Mouse (Mus musculus) lung, adult 2 months (tissue): Measurements from ENCODE around the gene Ift140. TPM values are rescaled to one million over a fixed set of nuclear protein-coding genes. Genes with fewer than 3 reads are reported as not detected.
"Not testable (repeated sequence)": the region's sequence is repeated elsewhere in the genome, so short reads cannot be mapped to it uniquely, and the experiment has no call there.

Source experiments
- DNase-seq: peaks from one replicate; pipeline ENCODE4 v3.0.0; 2022
- H3K4me1 ChIP-seq: fragments of 200-500 bp; 2 replicates; pipeline ENCODE4 v1.6.1; 2011; ENCODE audit warnings: low read length; ENCODE audit not compliant: control insufficient read depth, insufficient read depth
- H3K4me3 ChIP-seq: fragments of 200-500 bp; replicated peaks from 2 replicates; pipeline ENCODE3; 2011; ENCODE audit warnings: low read depth, mild to moderate bottlenecking, control low read depth, low read length; ENCODE audit errors: extremely low read depth
- CTCF ChIP-seq: fragments of 200-500 bp; IDR thresholded peaks from 2 replicates; pipeline ENCODE4 v1.5.1; 2011; ENCODE audit warnings: mild to moderate bottlenecking, low read length, control low read depth; ENCODE audit not compliant: insufficient read depth
- POLR2A ChIP-seq: fragments of 200-500 bp; IDR thresholded peaks from 2 replicates; pipeline ENCODE4 v1.6.1; 2011; ENCODE audit warnings: low read depth, mild to moderate bottlenecking, control low read depth, low read length, borderline replicate concordance; ENCODE audit errors: extremely low read depth
- WGBS: fragments of 180-500 bp; shearing (Covaris S2); methylation state at CpG from one replicate; pipeline ENCODE4 v1.1.7; 2018; 5-methylcytosine and 5-hydroxymethylcytosine counted together
- polyA plus RNA-seq: library from polyadenylated mRNA; depleted of rRNA; stranded (reverse); fragments of >200 nt; gene quantifications from 2 replicates; pipeline ENCODE4 v1.2.3, GENCODE M21; 2012

Ift140 gene
- polyA plus RNA-seq, 1 experiment = 11.1 TPM

DNA sequence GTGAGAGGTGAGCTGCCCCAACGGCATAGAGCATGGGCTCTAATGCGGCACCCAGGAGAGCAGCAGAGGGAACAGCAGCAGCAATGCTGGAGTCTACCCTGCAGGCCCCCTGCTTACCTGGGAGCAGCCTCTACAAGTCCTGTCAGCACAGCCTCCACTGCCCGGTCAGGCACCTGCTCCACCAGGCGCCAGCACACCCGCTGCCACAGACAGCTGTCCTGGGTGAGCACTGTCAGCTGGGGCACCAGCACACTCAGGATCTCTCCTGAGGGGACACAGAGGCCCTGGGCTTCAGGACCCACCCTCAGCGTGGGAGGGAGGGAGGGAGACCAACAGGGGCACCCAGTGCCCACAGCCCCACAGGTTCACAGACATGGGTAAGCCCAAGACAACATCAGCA, 94.7 kb downstream of the Ift140 start:
- no peaks in the 10 kb centered on the region for H3K4me1 ChIP-seq
- no peak for DNase-seq
- WGBS = 90% methylated on average over 6 of the region's 6 CpGs
- TF ChIP-seq CTCF (no peak), POLR2A (no peak)
- no peak overlapping the region for H3K4me3 ChIP-seq

DNA sequence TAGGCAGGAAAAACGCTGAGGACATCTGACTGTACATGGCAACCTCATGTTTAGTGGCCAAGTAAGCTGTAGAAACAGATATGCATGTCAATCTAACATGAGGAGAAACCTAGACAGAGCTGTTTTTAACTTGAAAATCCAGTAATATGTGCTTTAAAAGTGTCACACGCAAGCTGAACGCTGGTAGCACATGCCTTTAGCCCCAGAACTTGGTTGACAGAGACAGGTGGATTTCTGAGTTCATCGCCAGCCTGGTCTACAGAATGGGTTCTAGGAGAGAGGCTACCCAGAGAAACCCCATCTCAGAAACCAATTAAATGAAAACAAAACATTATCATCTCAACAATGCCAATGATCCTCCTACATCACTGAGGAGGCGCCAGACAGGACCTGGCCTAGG, 95.3 kb downstream of the Ift140 start:
- no peak for DNase-seq
- Histone ChIP-seq H3K4me3 (no peak overlapping the region), H3K4me1 (peaks cover 2% of the 10 kb centered on the region; the same call in 1 of the 2 replicates)
- TF ChIP-seq POLR2A (no peak), CTCF (no peak)
- 91% methylated on average over 5 of the region's 5 CpGs for WGBS

DNA sequence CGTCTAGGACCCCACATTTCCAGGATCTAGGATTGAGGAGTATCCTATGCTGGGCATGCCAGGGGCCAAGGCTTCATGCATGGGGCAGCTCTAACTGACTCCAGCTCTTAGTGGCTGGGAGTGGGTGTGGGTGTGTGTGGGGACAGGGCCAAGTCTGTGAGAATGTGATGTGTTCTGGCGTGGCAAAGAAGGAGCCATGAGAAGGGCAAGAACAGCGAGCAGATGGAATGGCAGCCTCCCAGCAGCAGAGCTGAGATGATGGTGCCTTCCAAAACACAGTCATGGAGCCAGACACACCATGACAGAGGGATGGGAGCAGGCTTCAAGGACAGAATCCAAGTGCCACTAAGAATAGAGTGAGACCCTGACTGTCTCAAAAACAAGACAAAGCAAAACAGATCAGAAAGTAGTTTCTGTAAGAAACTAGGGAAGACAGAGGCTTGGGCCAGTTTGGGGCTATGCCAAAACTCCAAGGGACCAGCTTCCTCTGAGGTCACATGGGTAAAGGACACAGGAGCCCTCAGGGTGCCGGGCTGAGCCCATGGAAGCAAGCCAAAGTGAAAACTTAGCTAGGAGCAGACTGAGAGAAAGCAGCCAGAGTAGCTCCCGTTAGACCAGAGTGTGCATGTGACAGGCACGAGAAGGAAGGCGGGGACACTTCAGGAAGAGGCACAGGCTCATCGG, 96.0 kb downstream of the Ift140 start:
- 54% methylated on average over 8 of the region's 8 CpGs for WGBS

DNA sequence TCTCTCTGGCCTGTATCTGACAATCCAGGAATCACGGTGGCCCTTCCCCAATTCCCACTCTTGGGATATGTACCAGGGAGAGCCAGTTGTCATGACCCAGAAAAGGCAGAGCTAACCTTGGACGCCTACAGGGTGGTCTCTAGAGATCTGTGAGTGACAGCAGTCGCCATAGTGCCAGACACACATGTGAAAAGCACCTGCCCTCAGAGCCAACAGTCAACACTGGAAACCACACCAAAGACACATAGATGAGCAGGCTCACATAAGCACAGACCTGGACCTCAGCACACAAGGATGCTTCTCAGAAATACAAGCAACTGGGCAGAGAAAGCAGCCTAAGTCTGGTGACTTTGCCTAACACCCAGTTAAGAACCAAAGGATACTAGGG, 96.5 kb downstream of the Ift140 start:
- H3K4me1 ChIP-seq = peaks cover 3% of the 10 kb centered on the region; the same call in 1 of the 2 replicates
- TF ChIP-seq POLR2A = no peak
- no peak for TF ChIP-seq CTCF
- no peak overlapping the region for H3K4me3 ChIP-seq
- DNase-seq = no peak
- WGBS = 69% methylated on average over 3 of the region's 3 CpGs

More for the DNA sequence above, 96.0 kb downstream of the Ift140 start:
- no peak for TF ChIP-seq CTCF
- no peak for TF ChIP-seq POLR2A
- Histone ChIP-seq H3K4me3 (no peak overlapping the region), H3K4me1 (peaks cover 3% of the 10 kb centered on the region; the same call in 1 of the 2 replicates)
- no peak for DNase-seq

DNA sequence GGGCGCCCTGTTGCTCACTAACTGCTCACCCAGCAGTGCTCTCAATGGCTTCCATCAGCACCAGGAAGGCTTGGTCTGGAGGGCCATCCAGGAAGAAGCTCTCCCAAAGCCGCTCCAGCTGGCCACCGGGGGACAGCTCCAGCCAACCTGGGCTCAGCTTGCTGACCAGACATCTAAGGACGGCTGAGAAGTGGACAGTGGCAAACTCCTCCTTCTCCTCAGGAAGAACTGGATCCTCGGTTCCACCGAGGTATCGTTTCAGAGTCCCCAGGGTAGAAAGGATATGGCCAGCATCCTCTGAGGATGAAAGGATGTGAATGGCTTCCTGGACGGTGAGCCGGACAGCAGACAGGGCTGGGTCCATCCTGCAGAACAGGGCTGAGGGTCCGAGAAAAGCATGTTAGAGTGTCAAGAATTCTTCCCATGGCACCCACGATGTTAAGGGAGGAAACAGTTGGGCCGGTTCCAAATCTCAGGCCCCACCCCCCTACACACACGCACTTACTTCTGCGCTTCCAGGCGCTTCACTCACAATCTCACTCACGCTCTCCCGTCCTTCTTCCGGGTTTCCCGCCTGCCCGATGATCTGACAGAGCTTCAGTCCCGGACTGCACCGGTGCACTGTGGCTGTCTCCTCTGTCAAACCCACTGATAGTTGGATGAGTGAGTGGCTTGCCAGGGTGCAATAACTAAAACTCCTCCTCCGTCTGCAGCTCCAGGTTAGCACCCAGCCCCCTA, 99.2 kb downstream of the Ift140 start:
- no peak for DNase-seq
- 7% methylated on average over 23 of the region's 23 CpGs for WGBS
- Histone ChIP-seq H3K4me3 (peak overlapping the region; percentile 58), H3K4me1 (peaks cover 3% of the 10 kb centered on the region; the same call in 1 of the 2 replicates)
- no peak for TF ChIP-seq CTCF
- TF ChIP-seq POLR2A = 0 out of 2 replicates have a peak, but pooled peaks have one; percentile 3

DNA sequence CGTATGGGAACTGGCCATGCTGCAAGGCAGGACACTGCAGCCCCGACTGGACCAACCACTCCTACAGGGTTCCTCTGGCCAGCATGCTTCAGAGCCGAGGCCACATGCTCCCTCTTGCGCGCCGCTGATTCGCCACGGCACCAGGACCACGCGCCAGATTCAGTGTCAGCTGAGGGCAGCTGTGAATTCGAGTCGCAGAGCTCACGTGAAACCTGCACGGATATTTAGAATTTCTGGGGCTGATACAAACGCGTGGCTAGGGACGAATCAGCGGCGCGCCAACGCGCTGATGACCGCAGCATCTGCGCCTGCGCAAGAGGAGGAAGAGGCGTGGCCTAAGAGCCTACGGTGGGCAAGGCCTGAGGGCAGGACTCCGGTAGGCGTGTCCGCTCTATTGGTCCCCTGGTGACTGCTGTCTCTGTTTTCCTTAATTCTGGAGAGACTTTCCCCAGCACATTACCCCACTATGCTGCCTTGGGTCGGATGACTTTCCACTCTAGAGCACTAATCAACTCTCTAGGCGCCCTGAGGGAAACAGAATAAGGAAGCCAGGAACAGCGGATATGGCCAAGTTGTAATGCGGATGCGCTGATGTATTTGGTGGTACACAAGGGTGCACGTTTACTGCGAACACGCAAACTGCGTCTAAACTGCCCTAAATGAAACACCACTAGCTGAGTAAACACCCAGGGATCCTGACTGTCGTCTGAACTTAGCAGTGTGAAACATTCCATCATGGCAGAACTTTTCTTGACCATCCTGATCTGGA, 100.0 kb downstream of the Ift140 start, which contains the start of gene Telo2:
Gene Telo2 (minus strand): TSS at position 304 of the 769 bp plus-strand sequence.
- peak; percentile 95 for DNase-seq

DNA sequence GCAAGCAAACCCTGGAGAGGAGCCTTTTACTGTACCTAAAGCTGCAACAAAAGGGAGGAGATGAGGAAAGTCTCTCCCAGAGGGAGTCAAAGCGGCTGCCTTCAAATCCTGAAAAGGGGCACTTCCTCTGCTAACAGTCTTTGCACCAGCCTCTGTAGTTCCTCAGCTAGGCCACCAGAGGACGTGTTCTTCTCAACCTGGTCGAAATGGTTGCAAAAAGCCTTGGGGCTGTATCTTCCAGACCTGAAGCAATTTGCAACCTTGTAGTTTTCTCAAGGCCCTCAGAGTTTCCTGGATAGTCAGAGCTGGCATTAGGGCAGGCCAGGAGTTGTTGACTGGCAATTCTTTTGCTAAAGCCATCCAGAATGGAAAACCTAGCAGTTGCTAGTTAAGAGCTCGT, 101.4 kb downstream of the Ift140 start:
- no peak for DNase-seq
- no peak overlapping the region for H3K4me3 ChIP-seq
- peaks cover 3% of the 10 kb centered on the region; the same call in 1 of the 2 replicates for H3K4me1 ChIP-seq
- TF ChIP-seq CTCF = no peak
- TF ChIP-seq POLR2A = no peak
- 32% methylated on average over 4 of the region's 4 CpGs for WGBS

More for the DNA sequence above, 100.0 kb downstream of the Ift140 start, which contains the start of gene Telo2:
- WGBS = 4% methylated on average over 40 of the region's 40 CpGs
- peak; percentile 57; the same call in 1 of the 2 replicates for TF ChIP-seq POLR2A
- TF ChIP-seq CTCF = no peak
- peaks cover 3% of the 10 kb centered on the region; the same call in 1 of the 2 replicates for H3K4me1 ChIP-seq
- peak within 1 kb of the TSS; percentile 58 for H3K4me3 ChIP-seq

DNA sequence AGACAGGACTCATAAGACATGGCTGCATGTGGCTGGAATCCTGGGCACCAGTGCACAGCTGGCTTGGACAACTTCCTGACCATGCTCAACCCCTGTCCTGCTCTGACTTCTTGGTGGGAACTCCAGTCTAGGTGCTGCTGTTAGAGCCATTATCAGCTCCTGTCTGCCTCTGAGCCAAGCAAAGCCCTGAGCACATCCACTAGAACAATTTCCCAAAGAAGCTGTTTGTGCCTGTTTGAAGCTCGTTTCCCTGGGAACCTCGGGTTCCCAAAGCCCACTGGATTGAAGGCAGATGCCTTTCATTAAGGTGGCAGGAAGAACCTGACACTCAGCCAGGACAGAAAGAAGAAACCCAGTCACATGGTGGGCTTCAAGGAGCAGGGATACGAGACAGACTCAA, 104.5 kb downstream of the Ift140 start, which contains the start of gene Ptx4:
Gene Ptx4 (plus strand): TSS at position 355 of the 400 bp plus-strand sequence.
- 35% methylated on average over 3 of the region's 3 CpGs for WGBS
- Histone ChIP-seq H3K4me3 (no peak within 1 kb of the TSS), H3K4me1 (peaks cover 3% of the 10 kb centered on the region; the same call in 1 of the 2 replicates)
- no peak for DNase-seq
- no peak for TF ChIP-seq CTCF
- TF ChIP-seq POLR2A = no peak

DNA sequence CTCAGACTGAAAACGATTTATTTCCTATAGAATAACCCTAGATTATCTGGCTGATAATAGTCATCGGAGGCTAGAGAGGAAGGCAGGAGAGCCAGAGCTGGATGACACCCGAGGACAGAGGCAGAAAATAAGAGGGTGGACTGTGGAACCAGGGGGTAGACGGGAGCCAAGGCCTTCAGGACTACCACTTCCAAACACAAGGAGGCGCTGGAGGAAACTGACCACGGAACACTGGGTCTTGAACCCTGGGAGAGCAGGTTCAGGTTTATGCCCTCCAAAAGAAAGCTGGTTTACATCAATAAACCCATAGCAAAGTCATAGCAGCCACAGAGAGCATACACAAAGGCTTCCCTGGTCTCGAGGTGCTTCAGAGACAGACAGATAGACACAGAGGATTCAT, 108.1 kb downstream of the Ift140 start:
- peak; percentile 62 for TF ChIP-seq CTCF
- TF ChIP-seq POLR2A = no peak
- WGBS = 22% methylated on average over 7 of the region's 7 CpGs
- Histone ChIP-seq H3K4me3 (no peak overlapping the region), H3K4me1 (no peaks in the 10 kb centered on the region)
- peak; percentile 16 for DNase-seq

DNA sequence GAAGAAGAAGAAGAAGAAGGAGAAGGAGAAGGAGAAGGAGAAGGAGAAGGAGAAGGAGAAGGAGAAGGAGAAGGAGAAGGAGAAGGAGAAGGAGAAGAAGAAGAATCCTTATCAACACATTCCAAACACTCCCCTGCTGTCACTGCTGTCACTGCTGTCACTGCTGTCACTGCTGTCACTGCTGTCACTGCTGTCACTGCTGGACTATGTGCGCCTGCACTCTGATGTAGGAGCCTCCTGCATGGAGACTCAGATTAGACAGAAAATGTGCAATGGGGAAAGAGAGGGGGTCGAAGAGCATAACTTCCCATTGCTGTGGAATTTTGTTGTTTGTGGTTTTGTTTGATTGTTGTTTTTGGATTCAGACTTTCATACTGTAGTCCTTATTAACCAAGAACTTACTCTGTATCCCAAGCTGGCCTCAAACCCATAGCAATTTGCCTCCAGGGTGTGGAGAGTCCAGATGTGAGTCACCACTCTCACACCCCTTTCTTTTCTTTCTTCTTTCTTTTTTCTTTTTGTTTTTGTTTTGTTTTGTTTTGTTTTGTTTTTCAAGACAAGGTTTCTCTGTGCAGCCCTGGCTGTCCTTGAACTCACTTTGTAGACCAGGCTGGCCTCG, 109.7 kb downstream of the Ift140 start:
- H3K4me3 ChIP-seq, DNase-seq, H3K4me1 ChIP-seq: not testable (repeated sequence)
- 75% methylated on average over 3 of the region's 3 CpGs for WGBS
